Mouse (Mus musculus): ENCODE results near the gene Rad23b.

GRCm38 (mm10) chr4:55327508-55327907 lies 22.3 kb upstream of the Rad23b start:
- TF ChIP-seq POLR2A (IDR thresholded peaks at IDR 0.05; ENCODE audit: borderline replicate concordance, control insufficient read depth, low read depth, low read length) (no peak), CTCF (IDR thresholded peaks at IDR 0.05; ENCODE audit: control insufficient read depth, insufficient read depth, low read length) (no peak)

All from bone marrow, adult 2 months (tissue).